Mouse (Mus musculus): Measurements from ENCODE around the gene Impad1. TPM values are rescaled to one million over a fixed set of nuclear protein-coding genes. Genes with fewer than 3 reads are reported as not detected.

Gene Impad1
- polyA plus RNA-seq, 1 experiment: 8.5 TPM

DNA sequence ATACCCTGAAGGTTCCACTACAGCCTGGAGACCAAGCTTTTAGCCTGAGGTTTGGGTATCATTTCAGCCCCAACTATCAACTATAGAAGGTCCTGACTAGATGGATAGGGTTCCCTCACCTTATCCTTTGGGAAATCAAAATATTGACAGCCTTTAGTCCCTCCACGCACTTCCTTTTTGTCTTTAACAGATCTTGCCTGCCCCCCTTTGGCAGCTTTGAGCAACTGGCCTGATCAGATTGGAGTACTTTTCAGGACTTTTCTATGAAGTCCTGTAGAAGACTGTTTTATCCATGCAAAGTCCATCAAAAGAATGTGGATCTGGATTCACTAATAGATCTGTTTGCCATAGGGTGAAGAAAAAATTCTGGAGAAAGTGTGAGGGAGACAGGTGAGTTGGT lies 71.1 kb downstream of the Impad1 start:
- H3K27ac ChIP-seq (ENCODE audit: control insufficient read depth, insufficient read depth, low read length): no peak overlapping the region
- no peaks in the 10 kb centered on the region for H3K4me1 ChIP-seq (replicated peaks; ENCODE audit: control insufficient read depth, insufficient read depth, low read length)
- WGBS: 67% methylated on average over 1 of the region's 1 CpGs
- no peaks in the 10 kb centered on the region for H3K27me3 ChIP-seq (ENCODE audit: control insufficient read depth, insufficient read depth, low read length)
- TF ChIP-seq POLR2A (IDR thresholded peaks at IDR 0.05; ENCODE audit: control insufficient read depth, extremely low read depth, insufficient read depth, low read length, poor library complexity): no peak
- TF ChIP-seq CTCF (IDR thresholded peaks at IDR 0.05; ENCODE audit: borderline replicate concordance, control insufficient read depth, extremely low read depth, insufficient read depth, low read length, poor library complexity): no peak
- no peak overlapping the region for H3K4me3 ChIP-seq (ENCODE audit: control insufficient read depth, insufficient read depth, low read length)
- no peak for DNase-seq
- no peaks in the 10 kb centered on the region for H3K36me3 ChIP-seq (ENCODE audit: control insufficient read depth, insufficient read depth, low read length)

DNA sequence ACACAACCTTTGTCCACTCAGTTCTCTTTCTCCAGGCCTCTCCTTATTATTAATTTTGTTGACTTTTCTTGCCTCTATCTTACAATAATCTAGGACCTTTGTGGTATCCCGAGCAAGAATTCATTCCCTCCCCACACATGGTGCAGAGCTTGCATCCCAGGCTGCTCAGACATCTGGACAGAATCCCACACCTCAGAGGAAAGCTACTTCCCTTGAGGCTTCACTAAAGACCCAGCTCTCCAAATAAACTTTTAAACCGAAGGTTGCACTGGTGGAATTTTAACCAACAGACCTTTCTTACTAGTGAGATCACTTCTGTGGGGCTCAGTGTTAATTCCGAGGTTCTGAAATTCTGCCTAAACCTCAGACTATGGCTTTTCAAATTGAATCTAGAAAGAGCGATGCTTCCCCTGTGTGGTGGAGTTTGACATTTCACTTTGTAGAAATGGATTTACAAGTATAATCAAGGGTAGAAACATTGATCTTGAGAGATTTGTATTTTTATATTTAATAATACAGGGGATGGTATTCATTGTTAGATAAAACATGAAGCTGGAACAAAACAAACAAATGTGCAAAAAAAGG lies 75.3 kb downstream of the Impad1 start:
- no peaks in the 10 kb centered on the region for H3K36me3 ChIP-seq (ENCODE audit: control insufficient read depth, insufficient read depth, low read length)

More for the DNA sequence above, 75.3 kb downstream of the Impad1 start:
- no peak overlapping the region for H3K4me3 ChIP-seq (ENCODE audit: control insufficient read depth, insufficient read depth, low read length)
- no peaks in the 10 kb centered on the region for H3K4me1 ChIP-seq (replicated peaks; ENCODE audit: control insufficient read depth, insufficient read depth, low read length)
- DNase-seq: no peak
- no peaks in the 10 kb centered on the region for H3K27me3 ChIP-seq (ENCODE audit: control insufficient read depth, insufficient read depth, low read length)
- H3K27ac ChIP-seq (ENCODE audit: control insufficient read depth, insufficient read depth, low read length): no peak overlapping the region
- 76% methylated on average over 4 of the region's 4 CpGs for WGBS
- TF ChIP-seq POLR2A (IDR thresholded peaks at IDR 0.05; ENCODE audit: control insufficient read depth, extremely low read depth, insufficient read depth, low read length, poor library complexity) (no peak), CTCF (IDR thresholded peaks at IDR 0.05; ENCODE audit: borderline replicate concordance, control insufficient read depth, extremely low read depth, insufficient read depth, low read length, poor library complexity) (no peak)

Measured in thymus, adult 2 months (tissue).